Mouse (Mus musculus) limb, embryonic 14.5 days (tissue): ENCODE results near the gene Dph5. TPM values are rescaled to one million over a fixed set of nuclear protein-coding genes. Genes with fewer than 3 reads are reported as not detected.

ENCODE experiments used
- ATAC-seq: fragments of 200-750 bp; cut with Nextera tagmentation; 2 replicates; pipeline ENCODE4 v1.8.0; 2017; ENCODE audit warnings: low read depth, moderate number of reproducible peaks, moderate TSS enrichment; ENCODE audit not compliant: low FRiP score
- DNase-seq: peaks from one replicate; pipeline ENCODE4 v3.0.0-alpha.2; 2015; ENCODE audit warnings: low spot score
- H3K27ac ChIP-seq: fragments of 300-500 bp; sonication (generic); replicated peaks from 2 replicates; pipeline ENCODE4 v1.5.1; 2014; ENCODE audit warnings: low read depth, mild to moderate bottlenecking, low read length, moderate library complexity, mixed read lengths
- H3K27me3 ChIP-seq: fragments of 300-500 bp; sonication (generic); 2 replicates; pipeline ENCODE4 v1.6.1; 2014; ENCODE audit warnings: low read length, mixed read lengths; ENCODE audit not compliant: control insufficient read depth, insufficient read depth
- H3K36me3 ChIP-seq: fragments of 300-500 bp; sonication (generic); 2 replicates; pipeline ENCODE4 v1.6.1; 2014; ENCODE audit warnings: mild to moderate bottlenecking, low read length, moderate library complexity, mixed read lengths; ENCODE audit not compliant: control insufficient read depth, insufficient read depth
- H3K4me1 ChIP-seq: fragments of 300-500 bp; sonication (generic); 2 replicates; pipeline ENCODE4 v1.6.1; 2014; ENCODE audit warnings: antibody characterized with exemption, low read length, mixed read lengths; ENCODE audit not compliant: control insufficient read depth, insufficient read depth
- H3K4me2 ChIP-seq: fragments of 300-500 bp; sonication (generic); replicated peaks from 2 replicates; pipeline ENCODE4 v1.6.1; 2014; ENCODE audit warnings: low read depth, mild to moderate bottlenecking, low read length, moderate library complexity; ENCODE audit not compliant: severe bottlenecking
- H3K4me3 ChIP-seq: fragments of 300-500 bp; sonication (generic); replicated peaks from 2 replicates; pipeline ENCODE4 v1.5.1; 2014; ENCODE audit warnings: low read length
- H3K9ac ChIP-seq: fragments of 300-500 bp; sonication (generic); 2 replicates; pipeline ENCODE4 v1.6.1; 2014; ENCODE audit warnings: mild to moderate bottlenecking, low read depth, low read length, moderate library complexity; ENCODE audit not compliant: severe bottlenecking
- H3K9me3 ChIP-seq: fragments of 300-500 bp; sonication (generic); 2 replicates; pipeline ENCODE4 v1.6.1; 2016; ENCODE audit warnings: low read length; ENCODE audit not compliant: control insufficient read depth
- POLR2A ChIP-seq: fragments of 200-500 bp; IDR thresholded peaks from 2 replicates; pipeline ENCODE4 v1.8.0; 2012; ENCODE audit warnings: inconsistent platforms, mild to moderate bottlenecking, moderate library complexity, borderline replicate concordance; ENCODE audit not compliant: insufficient read depth, insufficient read length; ENCODE audit errors: extremely low read depth
- WGBS: fragments of 180-500 bp; shearing (Covaris S2); extraction: QIAGEN DNeasy Blood & Tissue Kit; methylation state at CpG from one replicate; pipeline ENCODE4 v1.1.7; 2014; 5-methylcytosine and 5-hydroxymethylcytosine counted together
- polyA plus RNA-seq, 2 experiments: library from polyadenylated mRNA; depleted of rRNA in 1 of 2; stranded (reverse) in 1 of 2; unstranded in 1 of 2; fragments of >200 nt; fragmentation: Nextera tagmentation in 1 of 2; extraction: Ambion mirVana in 1 of 2; gene quantifications; 2 replicates each; pipeline versions ENCODE4 v1.2.1 to v1.2.3; 2012 to 2014

The Dph5 gene
- polyA plus RNA-seq, 2 experiments = 13.0 to 23.9 TPM

DNA sequence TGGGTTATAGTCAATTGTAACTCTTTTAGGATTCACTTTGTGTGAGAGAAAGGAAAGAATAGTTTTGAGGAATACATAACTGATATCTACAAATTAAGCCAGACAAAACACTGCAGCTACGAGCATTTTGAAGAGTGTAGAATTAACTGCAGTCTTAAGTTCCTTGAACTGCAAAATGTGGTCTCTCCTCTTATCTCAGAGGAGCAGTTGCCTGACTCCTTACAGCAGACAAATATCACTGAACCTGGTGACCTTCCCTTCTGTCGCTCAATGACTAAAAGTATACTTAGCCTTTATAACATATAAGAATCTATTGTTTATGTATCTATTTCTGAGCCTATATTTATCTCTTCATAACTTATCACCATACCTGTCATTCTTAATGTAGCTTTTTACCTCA lies 18.3 kb upstream of the Dph5 start:
- H3K4me3 ChIP-seq = no peak overlapping the region
- H3K9ac ChIP-seq = no peak overlapping the region
- WGBS = 82% methylated on average over 2 of the region's 2 CpGs
- no peaks in the 10 kb centered on the region for H3K36me3 ChIP-seq
- H3K27me3 ChIP-seq = no peaks in the 10 kb centered on the region
- no peak overlapping the region for H3K4me2 ChIP-seq
- no peaks in the 10 kb centered on the region for H3K4me1 ChIP-seq
- H3K9me3 ChIP-seq = no peaks in the 10 kb centered on the region
- ATAC-seq (no peak), DNase-seq (no peak)
- no peak for TF ChIP-seq POLR2A
- H3K27ac ChIP-seq = no peak overlapping the region

DNA sequence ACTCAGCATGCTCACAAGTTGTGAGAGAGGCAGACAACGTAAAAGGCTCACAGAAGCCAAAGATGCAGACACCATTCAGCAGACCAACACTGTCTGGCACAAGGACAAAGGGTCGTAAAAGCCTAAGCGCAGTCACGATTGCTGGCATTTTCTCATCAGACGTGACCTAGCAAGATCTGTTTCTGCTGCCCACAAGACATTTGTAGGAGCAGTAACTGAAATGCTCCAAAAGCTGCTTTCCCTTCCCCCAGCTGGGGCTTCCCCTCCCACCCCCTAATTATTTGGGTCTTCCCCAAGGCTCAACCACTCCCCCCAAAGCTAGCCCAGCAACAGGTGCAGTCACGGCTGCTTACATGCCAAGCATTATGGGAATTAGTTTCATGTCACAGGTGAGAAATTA lies 12.1 kb upstream of the Dph5 start:
- TF ChIP-seq POLR2A = no peak
- Histone ChIP-seq H3K4me2 (no peak overlapping the region), H3K36me3 (no peaks in the 10 kb centered on the region), H3K4me1 (no peaks in the 10 kb centered on the region), H3K27ac (no peak overlapping the region), H3K9ac (peak overlapping the region; percentile 5; the same call in 1 of the 2 replicates), H3K27me3 (no peaks in the 10 kb centered on the region), H3K9me3 (no peaks in the 10 kb centered on the region), H3K4me3 (no peak overlapping the region)
- DNase-seq (peak; percentile 28), ATAC-seq (peak; percentile 71; the same call in 1 of the 2 replicates)
- 28% methylated on average over 6 of the region's 6 CpGs for WGBS

DNA sequence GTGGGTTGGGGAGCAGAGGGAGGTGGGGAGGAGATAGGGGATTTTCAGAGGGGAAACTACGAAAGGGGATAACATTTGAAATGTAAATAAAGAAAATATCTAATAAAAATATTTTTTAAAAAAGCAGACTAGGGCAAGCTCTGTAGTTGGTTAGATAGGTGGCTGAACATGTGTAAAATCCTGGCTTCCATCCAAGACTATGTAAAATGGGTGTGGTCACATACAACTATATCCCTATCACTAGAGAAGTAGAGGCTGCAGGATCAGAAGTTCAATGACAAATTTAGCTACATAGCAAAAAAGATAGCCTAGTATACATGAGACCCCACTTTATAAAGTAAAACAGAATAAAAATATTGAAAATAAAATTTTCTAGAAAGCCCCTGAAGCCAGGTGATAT lies 10.5 kb upstream of the Dph5 start:
- no peaks in the 10 kb centered on the region for H3K27me3 ChIP-seq
- H3K9me3 ChIP-seq = no peaks in the 10 kb centered on the region
- H3K4me3 ChIP-seq = no peak overlapping the region
- H3K4me2 ChIP-seq = no peak overlapping the region
- no peak for ATAC-seq
- DNase-seq = no peak
- WGBS = 88% methylated on average over 1 of the region's 1 CpGs
- H3K9ac ChIP-seq = no peak overlapping the region
- no peaks in the 10 kb centered on the region for H3K36me3 ChIP-seq
- no peaks in the 10 kb centered on the region for H3K4me1 ChIP-seq
- H3K27ac ChIP-seq = no peak overlapping the region
- no peak for TF ChIP-seq POLR2A

DNA sequence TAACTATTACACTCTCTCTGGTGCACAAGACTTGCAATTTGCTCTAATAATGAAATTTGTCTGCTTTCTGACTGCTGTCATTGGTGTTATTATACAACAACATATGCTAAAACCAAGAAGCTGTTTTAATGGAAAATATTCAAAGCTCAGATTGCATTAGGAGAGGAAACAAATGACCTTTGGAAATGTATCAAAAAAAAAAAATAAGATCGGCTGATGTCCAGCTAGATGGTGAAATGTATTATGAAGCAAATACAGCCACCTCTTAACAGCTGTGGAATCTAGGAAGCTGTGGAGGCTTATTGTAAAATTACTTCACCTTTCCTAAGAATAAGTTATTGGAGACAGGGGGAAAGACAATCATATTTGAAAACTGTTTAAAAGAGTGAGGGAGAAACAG lies 3.6 kb upstream of the Dph5 start:
- no peak for TF ChIP-seq POLR2A
- no peak overlapping the region for H3K4me2 ChIP-seq
- no peak overlapping the region for H3K4me3 ChIP-seq
- ATAC-seq (no peak), DNase-seq (no peak)
- no peak overlapping the region for H3K9ac ChIP-seq
- H3K27ac ChIP-seq = no peak overlapping the region
- no peaks in the 10 kb centered on the region for H3K9me3 ChIP-seq
- H3K36me3 ChIP-seq = no peaks in the 10 kb centered on the region
- H3K27me3 ChIP-seq = no peaks in the 10 kb centered on the region
- 89% methylated on average over 1 of the region's 1 CpGs for WGBS
- peaks cover 3% of the 10 kb centered on the region; the same call in 1 of the 2 replicates for H3K4me1 ChIP-seq

DNA sequence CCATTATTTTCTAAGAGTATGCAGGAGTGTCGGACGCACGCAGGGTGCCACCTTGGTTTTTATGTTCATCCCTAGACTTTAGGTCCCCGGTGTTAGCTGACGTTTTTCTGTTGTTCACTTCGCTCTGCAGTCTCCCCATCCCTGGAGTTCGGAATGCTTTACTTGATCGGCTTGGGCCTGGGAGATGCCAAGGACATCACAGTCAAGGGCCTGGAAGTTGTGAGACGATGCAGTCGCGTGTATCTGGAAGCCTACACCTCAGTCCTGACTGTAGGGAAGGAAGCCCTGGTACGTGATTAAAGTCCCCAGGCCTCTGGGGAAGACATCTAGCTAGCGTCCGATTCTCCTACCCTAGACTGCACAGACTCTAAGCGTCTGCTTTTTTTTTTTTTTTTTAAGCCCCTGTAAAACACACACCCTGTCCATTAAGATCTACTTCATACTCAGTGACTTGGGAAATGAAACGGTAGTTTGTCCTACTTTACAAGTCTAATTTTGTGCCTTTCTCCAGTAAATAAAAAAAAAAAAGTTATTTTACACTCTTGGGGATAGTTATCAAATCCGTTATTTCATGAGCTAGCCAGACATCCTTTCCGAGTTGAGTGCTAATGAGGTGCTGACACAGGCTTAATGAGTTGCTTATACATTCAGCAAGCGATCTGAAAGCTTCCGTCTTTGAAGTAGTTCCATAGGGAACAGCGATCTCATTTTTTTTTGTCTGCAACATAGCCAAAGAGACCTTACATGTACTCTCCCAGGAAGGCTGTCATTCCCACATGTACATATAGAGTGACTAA lies 871 bp downstream of the Dph5 start:
- WGBS = 3% methylated on average over 21 of the region's 21 CpGs
- H3K4me3 ChIP-seq = peak overlapping the region; percentile 85
- no peak for DNase-seq
- 0 out of 2 replicates have a peak, but pooled peaks cover 5% of the 10 kb centered on the region for H3K36me3 ChIP-seq
- peak overlapping the region; percentile 88 for H3K4me2 ChIP-seq
- H3K9me3 ChIP-seq = no peaks in the 10 kb centered on the region
- ATAC-seq = peak; percentile 25; the same call in 1 of the 2 replicates
- TF ChIP-seq POLR2A = no peak
- peak overlapping the region; percentile 74 for H3K9ac ChIP-seq
- peaks cover 3% of the 10 kb centered on the region; the same call in 1 of the 2 replicates for H3K4me1 ChIP-seq
- peak overlapping the region; percentile 62; the same call in 1 of the 2 replicates for H3K27ac ChIP-seq
- no peaks in the 10 kb centered on the region for H3K27me3 ChIP-seq
